Mouse (Mus musculus) myocyte (in vitro differentiated cells): Measurements from ENCODE around the gene Dmbt1.

Source experiments
- REST ChIP-seq: IDR thresholded peaks from one replicate; pipeline ENCODE4 v1.6.1; 2011; ENCODE audit warnings: mild to moderate bottlenecking, control low read depth, moderate library complexity; ENCODE audit not compliant: insufficient read depth, insufficient read length
- USF1 ChIP-seq: IDR thresholded peaks from one replicate; pipeline ENCODE4 v1.6.1; 2011; ENCODE audit warnings: low read depth, mild to moderate bottlenecking, control low read depth, moderate library complexity

- TF ChIP-seq USF1 (no peak), REST (no peak)
Observed at GRCm38 (mm10) chr7:130993907-130994306, 37.9 kb upstream of the Dmbt1 start.
